Mouse (Mus musculus): ENCODE data around the gene Vkorc1. TPM values are rescaled to one million over a fixed set of nuclear protein-coding genes. Genes with fewer than 3 reads are reported as not detected.

Vkorc1 gene
- 28.7 and 36.2 TPM in 2 replicates for total RNA-seq (2012; rRNA removed)
- 10 to 100 TPM in 1 of 2 experiments, not detected in 1; 66.4 TPM for polyA plus RNA-seq (2012; ENCODE audit: insufficient read depth in 1 of 2, insufficient read length in 2 of 2, low read depth in 1 of 2, low replicate concordance in 2 of 2, missing spikeins in 1 of 2)

- no peaks in the 10 kb centered on the region for H3K79me2 ChIP-seq (ENCODE audit: control insufficient read depth, insufficient read depth, low read length, poor library complexity)
- no peaks in the 10 kb centered on the region for H3K27me3 ChIP-seq (ENCODE audit: control insufficient read depth in 1 of 2, insufficient read depth in 2 of 2, low read length in 2 of 2)
- peak within 1 kb of the TSS; percentile 62 to 75 for H3K4me3 ChIP-seq (ENCODE audit: control insufficient read depth in 1 of 2, insufficient read depth in 1 of 2, low read depth in 2 of 2, low read length in 2 of 2)
- H3K36me3 ChIP-seq (ENCODE audit: control insufficient read depth in 1 of 2, insufficient read depth in 2 of 2, low read length in 2 of 2): peaks cover 0 to 22% of the 10 kb centered on the region in 2 experiments; a peak in 2 of 4 replicates
- peak within 1 kb of the TSS; percentile 76 for H3K9ac ChIP-seq (ENCODE audit: control insufficient read depth, low read depth, low read length, poor library complexity, severe bottlenecking)
- no peaks in the 10 kb centered on the region for H3K9me3 ChIP-seq (replicated peaks; ENCODE audit: insufficient read depth, low read length)
- H3K4me1 ChIP-seq (ENCODE audit: control insufficient read depth in 1 of 2, insufficient read depth in 2 of 2, low read length in 2 of 2): peaks cover 23 to 41% of the 10 kb centered on the region in 2 experiments
- peak; percentile 96 for DNase-seq (ENCODE audit: low read depth, low spot score)
- H3K27ac ChIP-seq (ENCODE audit: control insufficient read depth, low read depth, low read length): peak within 1 kb of the TSS; percentile 30
- TF ChIP-seq MAZ (IDR thresholded peaks at IDR 0.05; ENCODE audit: low read depth, low read length) (peak; percentile 55; the same call in 1 of the 2 replicates), E2F4 (IDR thresholded peaks at IDR 0.05; ENCODE audit: borderline replicate concordance, low read depth, low read length) (no peak), CTCF (IDR thresholded peaks at IDR 0.05 in 2 of 3, conservative IDR thresholded peaks at IDR 0.05 in 1 of 3; ENCODE audit: control insufficient read depth in 1 of 3, insufficient read depth in 1 of 3, low read depth in 2 of 3, low read length in 3 of 3, poor library complexity in 1 of 3, severe bottlenecking in 1 of 3) (peak in 1 of 3 experiments; percentile 26; a peak in 2 of 6 replicates), NELFE (IDR thresholded peaks at IDR 0.05; ENCODE audit: low read depth, low read length) (peak; percentile 52; the same call in 1 of the 2 replicates), NRF1 (IDR thresholded peaks at IDR 0.05; ENCODE audit: insufficient read depth, low read depth, low read length, poor library complexity, severe bottlenecking) (peak; percentile 32; the same call in 1 of the 2 replicates), TBP (IDR thresholded peaks at IDR 0.05; ENCODE audit: low read depth, low read length) (peak; percentile 23; the same call in 1 of the 2 replicates), CHD2 (IDR thresholded peaks at IDR 0.05; ENCODE audit: low read length) (no peak; the same call in 1 of the 2 replicates), TAL1 (IDR thresholded peaks at IDR 0.05; ENCODE audit: low read length) (no peak), HCFC1 (IDR thresholded peaks at IDR 0.05; ENCODE audit: low read depth, low read length) (peak; percentile 98), SIN3A (IDR thresholded peaks at IDR 0.05; ENCODE audit: low read length) (peak; percentile 99), GATA1 (IDR thresholded peaks at IDR 0.05; ENCODE audit: low read depth, low read length) (peak; percentile 94), ELF1 (IDR thresholded peaks at IDR 0.05; ENCODE audit: low read depth, low read length) (peak; percentile 87), MXI1 (IDR thresholded peaks at IDR 0.05; ENCODE audit: low read depth, low read length) (peak; percentile 95), GABPA (IDR thresholded peaks at IDR 0.05; ENCODE audit: low read depth, low read length) (no peak), TCF12 (IDR thresholded peaks at IDR 0.05; ENCODE audit: low read depth, low read length) (peak; percentile 54), MYC (IDR thresholded peaks at IDR 0.05; ENCODE audit: low read depth, low read length) (peak; percentile 64), MEF2A (IDR thresholded peaks at IDR 0.05; ENCODE audit: extremely low read depth, insufficient replicate concordance, low read depth, low read length, poor library complexity, severe bottlenecking) (no peak), RAD21 (IDR thresholded peaks at IDR 0.05; ENCODE audit: low read depth, low read length) (no peak; the same call in none of the 2 replicates), CHD1 (IDR thresholded peaks at IDR 0.05; ENCODE audit: low read depth, low read length) (no peak), MAFK (IDR thresholded peaks at IDR 0.05; ENCODE audit: borderline replicate concordance, low read depth, low read length) (no peak), BHLHE40 (IDR thresholded peaks at IDR 0.05; ENCODE audit: borderline replicate concordance, low read depth, low read length) (peak; percentile 85), ZC3H11A (IDR thresholded peaks at IDR 0.05; ENCODE audit: low read depth, low read length) (no peak), ZNF384 (IDR thresholded peaks at IDR 0.05; ENCODE audit: low read depth, low read length) (no peak), JUND (IDR thresholded peaks at IDR 0.05; ENCODE audit: low read depth, low read length) (no peak), MYB (IDR thresholded peaks at IDR 0.05; ENCODE audit: low read depth, low read length) (no peak), MAX (IDR thresholded peaks at IDR 0.05; ENCODE audit: low read length) (peak; percentile 91), ZMIZ1 (IDR thresholded peaks at IDR 0.05; ENCODE audit: low read depth, low read length) (no peak), USF2 (IDR thresholded peaks at IDR 0.05; ENCODE audit: borderline replicate concordance in 1 of 2, insufficient read depth in 1 of 2, low read depth in 1 of 2, low read length in 2 of 2) (no peak), RCOR1 (IDR thresholded peaks at IDR 0.05; ENCODE audit: low read depth, low read length) (no peak), SMC3 (IDR thresholded peaks at IDR 0.05; ENCODE audit: low read depth, low read length) (peak; percentile 32; the same call in 1 of the 2 replicates), ZKSCAN1 (IDR thresholded peaks at IDR 0.05; ENCODE audit: low read depth, low read length) (no peak), EP300 (IDR thresholded peaks at IDR 0.05; ENCODE audit: low read depth in 1 of 2, low read length in 2 of 2) (no peak; a peak in 1 of 4 replicates), POLR2AphosphoS2 (IDR thresholded peaks at IDR 0.05; ENCODE audit: low read length) (peak; percentile 78), USF1 (IDR thresholded peaks at IDR 0.05; ENCODE audit: low read depth, low read length) (0 out of 2 replicates have a peak, but pooled peaks have one; percentile 33), ETS1 (IDR thresholded peaks at IDR 0.05; ENCODE audit: low read depth, low read length) (0 out of 2 replicates have a peak, but pooled peaks have one; percentile 34), POLR2AphosphoS5 (IDR thresholded peaks at IDR 0.05; ENCODE audit: borderline replicate concordance, low read depth, low read length) (no peak), POLR2A (IDR thresholded peaks at IDR 0.05; ENCODE audit: control insufficient read depth in 1 of 2, insufficient read depth in 1 of 2, low read depth in 1 of 2, low read length in 2 of 2, poor library complexity in 1 of 2) (peak; percentile 59 to 72; a peak in 3 of 4 replicates)
Measured at GRCm38 (mm10) chr7:127895442-127895841, at the start of gene Vkorc1, which contains the start of gene Gm21974. Vkorc1 (minus strand) TSS chr7:127895617. Gm21974 (minus strand) TSS chr7:127895454.
